Mouse (Mus musculus): ENCODE results near the gene Mal. TPM values are rescaled to one million over a fixed set of nuclear protein-coding genes. Genes with fewer than 3 reads are reported as not detected.

Mal gene
- 3.8 and 4.2 TPM in 2 replicates for polyA plus RNA-seq (2015; fragmentation: Nextera tagmentation; extraction: Ambion mirVana)

DNA sequence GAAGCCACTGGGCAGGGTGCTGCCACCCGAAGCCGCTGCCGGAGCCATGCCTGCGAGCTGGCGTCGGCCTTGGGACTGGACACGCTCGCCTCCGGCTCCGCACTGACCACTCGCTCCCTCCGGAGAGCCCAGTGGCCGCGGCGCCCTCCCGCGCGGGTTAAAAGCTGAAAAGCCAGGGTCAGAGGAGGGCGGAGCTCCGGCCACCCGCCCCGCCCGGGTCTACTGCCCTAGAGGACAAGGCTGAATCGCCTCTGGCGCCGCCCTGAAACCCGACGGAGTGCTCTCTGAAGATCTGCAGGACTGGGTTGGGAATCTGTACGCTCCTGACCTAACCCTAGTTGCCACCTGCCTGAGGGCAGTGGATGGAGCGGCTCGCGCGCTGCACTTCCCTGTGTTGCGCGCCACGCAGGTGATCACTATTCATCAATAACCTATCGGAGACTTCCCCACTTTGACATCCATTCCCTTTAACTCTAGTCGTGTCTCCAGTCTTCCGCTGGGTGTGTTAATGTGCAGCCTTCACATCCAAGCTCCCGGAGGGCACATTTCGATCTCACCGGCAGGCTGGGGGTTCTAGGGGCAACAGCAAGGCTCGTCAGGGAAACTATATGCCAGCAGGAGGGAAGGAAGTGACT, at the start of gene Mal:
Gene Mal (minus strand): TSS at position 610 of the 635 bp plus-strand sequence.
- H3K4me2 ChIP-seq, result peak within 1 kb of the TSS; percentile 95
- H3K36me3 ChIP-seq, result no peaks in the 10 kb centered on the region
- H3K9ac ChIP-seq, result peak within 1 kb of the TSS; percentile 53
- no peak within 1 kb of the TSS for H3K27ac ChIP-seq
- H3K9me3 ChIP-seq (replicated peaks), result no peaks in the 10 kb centered on the region
- peaks cover 73% of the 10 kb centered on the region for H3K27me3 ChIP-seq
- H3K4me3 ChIP-seq, result peak within 1 kb of the TSS; percentile 55
- no peak for ATAC-seq (replicated peaks; ENCODE audit: insufficient number of reproducible peaks, insufficient read depth, low FRiP score, low read depth)
- peaks cover 17% of the 10 kb centered on the region for H3K4me1 ChIP-seq (replicated peaks)
- under 1% methylated on average over 43 of the region's 43 CpGs for WGBS

DNA sequence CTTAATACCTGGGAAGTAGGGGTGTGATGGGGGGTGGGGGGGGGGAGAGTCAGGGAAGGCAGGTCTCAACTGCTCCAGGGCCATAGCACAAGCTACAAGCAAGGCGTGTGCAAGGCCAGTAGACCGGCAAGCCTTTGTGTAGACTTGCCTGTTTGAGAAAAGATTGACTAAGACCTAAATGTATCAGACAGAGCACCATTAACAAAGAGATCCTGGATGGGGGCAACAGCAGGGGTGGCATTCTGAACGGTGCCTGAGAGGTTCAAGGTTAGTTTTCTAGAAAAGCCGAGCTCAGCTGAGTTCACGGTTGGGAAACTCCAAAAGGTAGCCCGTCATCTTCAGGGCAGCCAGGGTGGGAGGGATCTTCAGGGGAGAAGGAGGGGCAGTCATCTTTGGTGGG, 48.8 kb upstream of the Mal start:
- Histone ChIP-seq H3K9ac (no peak overlapping the region), H3K27me3 (no peaks in the 10 kb centered on the region), H3K4me3 (no peak overlapping the region), H3K36me3 (no peaks in the 10 kb centered on the region), H3K27ac (no peak overlapping the region), H3K4me1 (replicated peaks) (no peaks in the 10 kb centered on the region), H3K4me2 (no peak overlapping the region), H3K9me3 (replicated peaks) (no peaks in the 10 kb centered on the region)
- ATAC-seq (replicated peaks; ENCODE audit: insufficient number of reproducible peaks, insufficient read depth, low FRiP score, low read depth), result no peak
- WGBS, result 85% methylated on average over 6 of the region's 6 CpGs

DNA sequence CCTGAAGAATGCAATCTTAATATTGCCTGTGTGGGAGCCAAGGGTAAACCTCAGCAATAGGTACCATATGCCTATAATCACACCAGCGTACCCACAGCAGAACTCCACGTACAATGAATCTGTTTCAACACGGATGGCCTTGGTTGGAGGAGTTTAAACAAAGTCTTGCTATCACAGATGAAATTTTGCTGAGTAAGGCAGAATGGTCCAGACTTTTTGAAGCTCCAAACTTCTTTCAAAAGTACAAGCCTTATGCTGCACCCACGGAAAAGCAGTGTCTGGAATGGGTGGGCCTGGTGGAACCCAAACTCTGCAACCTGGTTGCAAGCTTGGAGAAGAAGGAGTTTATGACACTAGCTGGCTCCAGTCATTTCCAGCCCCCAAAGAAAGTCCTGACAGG, 32.7 kb upstream of the Mal start:
- Histone ChIP-seq H3K27ac (no peak overlapping the region), H3K4me2 (no peak overlapping the region), H3K27me3 (no peaks in the 10 kb centered on the region), H3K4me3 (no peak overlapping the region), H3K9ac (no peak overlapping the region), H3K36me3 (no peaks in the 10 kb centered on the region), H3K9me3 (replicated peaks) (no peaks in the 10 kb centered on the region), H3K4me1 (replicated peaks) (no peaks in the 10 kb centered on the region)
- ATAC-seq (replicated peaks; ENCODE audit: insufficient number of reproducible peaks, insufficient read depth, low FRiP score, low read depth), result no peak
- WGBS, result 85% methylated on average over 4 of the region's 4 CpGs

DNA sequence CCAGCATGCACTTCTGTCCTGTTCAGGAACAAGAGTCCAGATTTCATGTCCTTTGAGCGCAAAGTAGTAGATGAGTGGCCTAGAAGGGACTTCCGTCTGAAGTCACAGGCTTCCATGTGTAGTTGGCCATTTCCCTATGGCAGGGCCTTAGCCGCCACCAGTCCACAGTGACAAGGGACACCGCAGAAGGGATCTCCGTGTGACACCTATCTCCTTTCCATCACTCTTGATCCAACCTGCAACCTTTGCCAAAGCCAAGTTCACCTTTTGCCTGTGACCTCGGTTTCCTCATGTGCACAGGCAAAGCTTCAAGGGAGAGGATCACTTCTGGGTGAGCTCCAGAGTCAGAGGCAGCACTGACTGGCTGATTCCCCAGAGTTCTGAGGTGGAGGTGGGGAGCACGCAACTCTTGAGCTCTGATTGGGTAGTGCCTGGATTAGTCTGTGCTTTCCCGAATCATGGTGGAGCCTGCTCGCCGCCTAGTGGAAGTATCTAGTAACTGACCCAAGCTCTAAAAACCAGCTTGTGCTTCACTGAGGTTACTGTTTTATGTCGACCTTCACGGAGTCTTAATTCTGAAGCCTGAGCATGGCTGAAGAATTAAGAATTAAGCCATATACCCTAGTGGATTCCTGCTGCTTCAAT, 27.3 kb upstream of the Mal start:
- H3K4me3 ChIP-seq, result no peak overlapping the region
- ATAC-seq (replicated peaks; ENCODE audit: insufficient number of reproducible peaks, insufficient read depth, low FRiP score, low read depth), result no peak
- no peaks in the 10 kb centered on the region for H3K36me3 ChIP-seq
- H3K4me2 ChIP-seq, result no peak overlapping the region
- H3K9me3 ChIP-seq (replicated peaks), result no peaks in the 10 kb centered on the region
- no peak overlapping the region for H3K27ac ChIP-seq
- no peaks in the 10 kb centered on the region for H3K4me1 ChIP-seq (replicated peaks)
- WGBS, result 36% methylated on average over 12 of the region's 12 CpGs
- H3K27me3 ChIP-seq, result no peaks in the 10 kb centered on the region; the same call in 1 of the 2 replicates
- H3K9ac ChIP-seq, result no peak overlapping the region

DNA sequence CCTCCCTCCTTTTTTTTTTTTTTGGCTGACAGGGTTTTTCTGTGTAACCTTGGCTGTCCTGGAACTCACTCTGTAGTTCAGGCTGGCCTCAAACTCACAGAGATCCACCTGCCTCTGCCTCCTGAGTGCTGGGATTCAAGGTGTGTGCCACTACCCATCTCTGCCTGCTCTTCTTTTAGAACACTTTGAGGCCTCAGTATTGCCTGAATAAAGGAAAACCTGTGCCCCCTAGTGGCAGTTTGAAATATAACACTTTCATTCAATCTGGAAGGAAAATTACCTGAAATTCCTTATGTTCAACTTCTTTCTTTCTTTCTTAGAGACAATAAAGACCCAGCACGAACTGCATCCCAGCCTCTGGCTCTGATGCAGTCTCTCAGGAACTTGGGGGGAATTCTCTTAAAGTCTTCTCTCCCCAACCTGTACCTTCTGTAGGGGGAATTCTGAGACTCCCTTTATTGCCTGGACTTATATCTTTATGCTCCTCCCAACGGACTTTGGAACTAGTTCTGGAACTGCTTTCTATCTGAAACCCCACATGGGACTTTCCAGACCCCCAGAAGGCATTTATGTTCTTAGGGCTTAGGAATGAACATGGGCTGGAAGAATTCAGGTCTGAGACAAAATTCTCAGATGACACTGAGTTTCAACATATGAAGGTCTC, 11.5 kb upstream of the Mal start:
- H3K27me3 ChIP-seq, result peaks cover 8% of the 10 kb centered on the region; the same call in 1 of the 2 replicates
- no peaks in the 10 kb centered on the region for H3K36me3 ChIP-seq
- no peak for ATAC-seq (replicated peaks; ENCODE audit: insufficient number of reproducible peaks, insufficient read depth, low FRiP score, low read depth)
- no peaks in the 10 kb centered on the region for H3K9me3 ChIP-seq (replicated peaks)
- 11% methylated on average over 2 of the region's 2 CpGs for WGBS
- no peak overlapping the region for H3K4me3 ChIP-seq
- no peaks in the 10 kb centered on the region for H3K4me1 ChIP-seq (replicated peaks)
- H3K9ac ChIP-seq, result no peak overlapping the region
- no peak overlapping the region for H3K4me2 ChIP-seq
- no peak overlapping the region for H3K27ac ChIP-seq

DNA sequence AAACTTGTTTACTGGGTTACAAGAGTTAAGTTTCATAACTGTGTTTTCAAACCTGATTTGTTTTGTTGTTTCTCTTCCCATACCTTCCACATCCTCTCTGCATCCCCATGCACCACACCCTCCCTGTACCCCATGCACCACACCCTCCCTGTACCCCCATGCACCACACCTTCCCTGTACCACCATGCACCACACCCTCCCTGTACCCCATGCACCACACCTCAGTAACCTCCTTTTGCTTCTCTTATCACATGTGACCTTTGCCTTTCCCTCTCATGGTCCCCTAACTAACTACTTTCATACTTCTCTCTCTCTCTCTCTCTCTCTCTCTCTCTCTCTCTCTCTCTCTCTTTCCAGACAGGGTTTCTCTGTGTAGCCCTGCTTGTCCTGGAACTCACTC, 10.5 kb upstream of the Mal start:
- Histone ChIP-seq H3K27me3 (peaks cover 8% of the 10 kb centered on the region; the same call in 1 of the 2 replicates), H3K9me3 (replicated peaks) (no peaks in the 10 kb centered on the region), H3K4me3 (no peak overlapping the region), H3K4me2 (no peak overlapping the region), H3K27ac (no peak overlapping the region), H3K4me1 (replicated peaks) (no peaks in the 10 kb centered on the region), H3K9ac (no peak overlapping the region), H3K36me3 (no peaks in the 10 kb centered on the region)
- ATAC-seq (replicated peaks; ENCODE audit: insufficient number of reproducible peaks, insufficient read depth, low FRiP score, low read depth), result no peak

DNA sequence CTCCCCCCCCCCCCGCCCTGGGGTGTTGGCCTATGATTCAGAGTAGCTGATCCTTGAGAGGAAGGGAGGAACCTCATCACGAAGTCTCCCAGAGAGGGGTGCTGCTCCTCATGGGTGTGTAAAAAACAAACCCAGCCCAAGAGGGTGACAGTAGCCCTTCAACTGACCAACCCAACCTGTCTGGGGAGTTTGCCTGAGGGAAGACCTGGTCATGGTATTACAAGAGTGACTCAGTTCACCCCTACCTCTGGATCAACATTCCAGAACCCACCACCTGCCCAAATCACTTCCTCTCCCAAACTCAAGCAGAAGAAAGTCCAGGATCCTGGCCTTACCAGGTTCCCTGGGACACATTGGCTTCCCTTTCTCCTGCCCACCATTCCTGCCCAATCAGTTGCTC, 6.2 kb upstream of the Mal start:
- no peak overlapping the region for H3K9ac ChIP-seq
- H3K27ac ChIP-seq, result no peak overlapping the region
- H3K36me3 ChIP-seq, result no peaks in the 10 kb centered on the region
- H3K27me3 ChIP-seq, result peaks cover 11% of the 10 kb centered on the region
- no peaks in the 10 kb centered on the region for H3K4me1 ChIP-seq (replicated peaks)
- no peak overlapping the region for H3K4me2 ChIP-seq
- H3K4me3 ChIP-seq, result no peak overlapping the region
- no peak for ATAC-seq (replicated peaks; ENCODE audit: insufficient number of reproducible peaks, insufficient read depth, low FRiP score, low read depth)
- 50% methylated on average over 2 of the region's 2 CpGs for WGBS
- H3K9me3 ChIP-seq (replicated peaks), result no peaks in the 10 kb centered on the region

DNA sequence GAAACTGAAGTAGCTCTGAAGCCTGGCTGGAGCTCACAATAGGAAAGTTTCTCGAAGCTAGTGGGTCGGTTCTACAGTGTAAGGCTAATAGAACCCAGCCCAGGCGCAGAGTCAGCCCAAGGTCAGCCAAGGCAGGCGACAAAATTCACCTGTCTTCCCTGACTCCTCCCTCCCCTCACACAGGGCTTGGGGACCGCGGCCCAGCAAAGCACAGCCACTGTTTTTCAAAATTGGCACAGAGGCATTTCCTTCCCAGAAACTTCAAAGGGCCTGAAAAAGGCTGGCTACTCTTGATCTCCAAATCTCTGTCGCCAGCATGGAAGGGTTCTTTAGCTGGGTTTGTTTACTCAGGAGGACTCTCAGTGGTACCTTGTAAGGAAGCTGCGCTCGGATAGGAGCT, 1.1 kb downstream of the Mal start:
- H3K4me3 ChIP-seq, result peak overlapping the region; percentile 55
- WGBS, result 9% methylated on average over 9 of the region's 9 CpGs
- H3K27me3 ChIP-seq, result peaks cover 68% of the 10 kb centered on the region
- H3K4me2 ChIP-seq, result peak overlapping the region; percentile 95
- peaks cover 17% of the 10 kb centered on the region for H3K4me1 ChIP-seq (replicated peaks)
- no peak overlapping the region for H3K9ac ChIP-seq
- no peaks in the 10 kb centered on the region for H3K9me3 ChIP-seq (replicated peaks)
- ATAC-seq (replicated peaks; ENCODE audit: insufficient number of reproducible peaks, insufficient read depth, low FRiP score, low read depth), result no peak
- no peak overlapping the region for H3K27ac ChIP-seq
- no peaks in the 10 kb centered on the region for H3K36me3 ChIP-seq

DNA sequence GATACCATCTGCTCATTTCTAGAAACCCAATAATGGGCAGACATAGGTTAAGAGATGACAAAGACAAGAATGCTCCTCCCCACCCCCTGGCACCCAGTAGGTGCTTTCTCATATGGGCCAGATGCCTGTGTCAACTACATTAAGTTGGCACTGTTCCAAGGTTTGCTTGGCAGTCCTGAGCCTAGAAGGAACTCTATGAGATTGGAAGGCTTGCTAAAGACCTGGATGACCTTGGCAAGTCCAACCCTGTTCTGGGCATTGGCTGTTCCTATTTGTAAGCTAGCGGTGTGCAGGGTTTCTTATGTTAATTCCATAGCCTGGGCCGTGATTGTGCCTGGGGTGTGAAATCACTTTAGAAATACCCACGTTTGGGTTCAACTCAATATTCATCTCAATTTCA, 1.7 kb downstream of the Mal start:
- H3K27ac ChIP-seq, result no peak overlapping the region
- peak overlapping the region; percentile 95; the same call in 1 of the 2 replicates for H3K4me2 ChIP-seq
- no peak for ATAC-seq (replicated peaks; ENCODE audit: insufficient number of reproducible peaks, insufficient read depth, low FRiP score, low read depth)
- no peaks in the 10 kb centered on the region for H3K36me3 ChIP-seq
- no peak overlapping the region for H3K4me3 ChIP-seq
- H3K27me3 ChIP-seq, result peaks cover 72% of the 10 kb centered on the region
- H3K9me3 ChIP-seq (replicated peaks), result no peaks in the 10 kb centered on the region
- H3K9ac ChIP-seq, result no peak overlapping the region
- 57% methylated on average over 3 of the region's 3 CpGs for WGBS
- peaks cover 19% of the 10 kb centered on the region for H3K4me1 ChIP-seq (replicated peaks)

DNA sequence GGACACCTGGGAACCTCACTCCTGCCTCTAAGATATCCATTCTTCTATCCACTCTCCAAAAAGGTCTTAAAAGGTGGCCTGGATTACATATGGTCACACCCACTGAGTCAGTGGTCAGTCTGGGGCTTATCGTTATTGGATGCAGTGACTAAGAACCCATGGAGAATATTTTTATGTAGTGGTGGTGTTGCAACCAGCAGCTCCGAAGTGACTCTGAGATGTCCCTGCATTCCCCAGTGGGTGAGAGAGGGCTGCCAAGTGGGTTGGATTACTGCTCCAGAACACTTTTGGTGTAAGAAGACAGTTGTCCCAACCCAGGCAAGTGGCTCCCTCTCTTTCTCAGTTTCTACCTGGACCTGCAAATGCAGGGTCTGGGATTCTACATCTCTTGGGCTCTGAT, 3.7 kb downstream of the Mal start:
- Histone ChIP-seq H3K9ac (no peak overlapping the region), H3K4me1 (replicated peaks) (peaks cover 21% of the 10 kb centered on the region), H3K27me3 (peaks cover 70% of the 10 kb centered on the region), H3K27ac (no peak overlapping the region), H3K9me3 (replicated peaks) (no peaks in the 10 kb centered on the region), H3K4me3 (no peak overlapping the region), H3K36me3 (no peaks in the 10 kb centered on the region), H3K4me2 (no peak overlapping the region)
- WGBS, result 86% methylated on average over 2 of the region's 2 CpGs
- no peak for ATAC-seq (replicated peaks; ENCODE audit: insufficient number of reproducible peaks, insufficient read depth, low FRiP score, low read depth)

DNA sequence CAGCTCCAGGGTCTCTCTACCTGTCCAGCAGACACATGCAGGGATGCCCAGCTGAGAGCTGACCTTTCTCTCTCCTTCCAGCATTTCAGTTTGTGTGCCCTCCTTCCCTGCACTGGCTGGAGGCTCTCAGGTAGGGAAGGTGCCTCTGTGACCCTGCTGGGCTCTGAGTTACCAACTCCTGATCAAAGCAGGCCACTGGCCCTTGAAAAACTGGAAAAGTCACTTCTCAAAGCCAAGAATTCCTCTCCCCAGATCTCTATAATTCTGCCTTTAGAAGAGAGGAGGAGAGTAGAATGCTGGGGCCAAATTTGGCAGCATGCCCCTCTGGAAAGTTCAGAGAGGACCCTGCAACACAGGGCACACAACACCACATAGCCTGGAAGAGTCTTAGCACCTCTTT, 4.2 kb downstream of the Mal start:
- H3K27ac ChIP-seq, result no peak overlapping the region
- H3K4me3 ChIP-seq, result no peak overlapping the region
- no peak overlapping the region for H3K4me2 ChIP-seq
- no peaks in the 10 kb centered on the region for H3K9me3 ChIP-seq (replicated peaks)
- no peak overlapping the region for H3K9ac ChIP-seq
- ATAC-seq (replicated peaks; ENCODE audit: insufficient number of reproducible peaks, insufficient read depth, low FRiP score, low read depth), result no peak
- H3K4me1 ChIP-seq (replicated peaks), result peaks cover 21% of the 10 kb centered on the region
- peaks cover 66% of the 10 kb centered on the region for H3K27me3 ChIP-seq
- no peaks in the 10 kb centered on the region for H3K36me3 ChIP-seq

DNA sequence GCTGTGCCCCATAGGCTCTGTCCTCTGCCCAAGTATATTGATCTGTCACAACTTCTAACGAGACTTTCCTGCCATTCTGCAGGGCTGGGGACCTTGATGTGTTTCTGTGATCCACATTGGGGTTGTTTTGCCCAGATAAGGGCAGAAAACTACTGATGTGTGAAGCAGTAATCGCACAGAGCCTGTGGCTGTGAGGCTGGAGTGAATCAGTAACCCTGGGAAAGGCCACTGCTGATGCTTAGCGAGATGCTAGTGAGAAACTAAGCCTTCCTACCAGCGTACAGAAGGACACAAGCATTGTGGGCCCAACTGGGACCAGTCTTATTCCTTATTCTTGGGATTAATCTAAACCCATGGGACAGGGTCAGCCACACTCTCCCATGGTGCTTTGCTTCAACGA, 4.9 kb downstream of the Mal start:
- no peak overlapping the region for H3K4me2 ChIP-seq
- 64% methylated on average over 5 of the region's 5 CpGs for WGBS
- H3K4me3 ChIP-seq, result no peak overlapping the region
- no peak overlapping the region for H3K9ac ChIP-seq
- H3K27me3 ChIP-seq, result peaks cover 58% of the 10 kb centered on the region
- no peak overlapping the region for H3K27ac ChIP-seq
- no peak for ATAC-seq (replicated peaks; ENCODE audit: insufficient number of reproducible peaks, insufficient read depth, low FRiP score, low read depth)
- no peaks in the 10 kb centered on the region for H3K9me3 ChIP-seq (replicated peaks)
- peaks cover 24% of the 10 kb centered on the region for H3K4me1 ChIP-seq (replicated peaks)
- H3K36me3 ChIP-seq, result no peaks in the 10 kb centered on the region

All from heart, embryonic 15.5 days (tissue).